Mouse (Mus musculus) kidney, adult 2 months (tissue): ENCODE measurements around the gene H2afz.

Experiments used
- CTCF ChIP-seq: fragments of 200-500 bp; conservative IDR thresholded peaks from 2 replicates; pipeline ENCODE4 v1.5.1; 2011; ENCODE audit warnings: low read depth, mild to moderate bottlenecking, control low read depth, low read length, moderate library complexity, mixed read lengths; ENCODE audit not compliant: insufficient read depth, insufficient read length
- POLR2A ChIP-seq: fragments of 200-500 bp; IDR thresholded peaks from one replicate; pipeline ENCODE4 v1.6.1; 2011; ENCODE audit warnings: low read depth, low read length, control low read depth

DNA sequence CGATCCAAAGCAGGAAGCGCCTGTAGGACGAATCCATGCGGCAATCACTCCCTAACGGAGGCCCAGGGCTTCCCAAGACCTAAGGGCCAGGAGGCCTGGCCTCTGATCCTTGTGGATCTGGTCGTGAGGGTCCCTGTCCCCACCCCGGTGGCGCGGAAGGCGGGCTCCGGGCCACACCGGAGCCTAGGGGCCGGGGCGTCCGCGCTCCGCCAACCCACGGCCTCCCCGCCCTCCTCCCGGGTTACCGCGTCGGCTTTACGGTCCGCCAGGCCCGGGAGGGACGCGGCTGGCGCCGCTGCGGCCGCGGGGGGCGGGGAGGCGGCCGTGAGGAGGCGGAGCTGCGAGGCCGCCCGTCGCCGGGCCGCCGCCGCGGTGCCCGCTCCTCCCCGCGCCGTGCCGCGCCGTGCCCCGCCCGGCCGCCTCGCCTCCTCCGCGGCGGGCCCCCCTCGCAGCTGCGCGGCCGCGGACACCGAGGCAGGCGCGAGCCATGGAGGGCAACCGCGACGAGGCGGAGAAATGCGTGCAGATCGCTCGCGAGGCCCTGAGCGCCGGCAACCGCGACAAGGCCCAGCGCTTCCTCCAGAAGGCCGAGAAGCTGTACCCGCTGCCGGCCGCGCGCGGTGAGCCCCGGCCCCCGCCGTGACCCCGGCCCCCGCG lies 3.3 kb downstream of the H2afz start, which contains the start of gene Dnajb14:
- TF ChIP-seq POLR2A: no peak
- no peak for TF ChIP-seq CTCF
